Mouse (Mus musculus) MEL (cell line): ENCODE results near the gene Wsb2.

Experiments used
- MAZ ChIP-seq: IDR thresholded peaks from 2 replicates; pipeline ENCODE4 v1.6.1; 2012; ENCODE audit warnings: low read depth, mild to moderate bottlenecking, inconsistent platforms, low read length, improper control_type of control experiment
- POLR2A ChIP-seq, 2 experiments: IDR thresholded peaks; 2 replicates each; pipeline ENCODE4 v1.6.1; 2011 to 2012; ENCODE audit warnings: low read length in 2 of 2, mild to moderate bottlenecking in 2 of 2, control low read depth in 1 of 2, improper control_type of control experiment in 1 of 2, low read depth in 1 of 2, moderate library complexity in 1 of 2; ENCODE audit not compliant: control insufficient read depth in 1 of 2, insufficient read depth in 1 of 2, poor library complexity in 1 of 2
- ZC3H11A ChIP-seq: IDR thresholded peaks from 2 replicates; pipeline ENCODE4 v1.6.1; 2012; ENCODE audit warnings: low read depth, mild to moderate bottlenecking, inconsistent platforms, low read length, improper control_type of control experiment

- TF ChIP-seq ZC3H11A = no peak
- peak in 1 of 2 experiments; percentile 37; a peak in 1 of 4 replicates for TF ChIP-seq POLR2A (IDR thresholded peaks at IDR 0.05; ENCODE audit: control insufficient read depth in 1 of 2, insufficient read depth in 1 of 2, low read depth in 1 of 2, low read length in 2 of 2, poor library complexity in 1 of 2)
- TF ChIP-seq MAZ = no peak
Observed at GRCm38 (mm10) chr5:117337999-117338398, 19.1 kb upstream of the Wsb2 start.
